Mouse (Mus musculus) stomach, postnatal 0 days (tissue): ENCODE data around the gene Patz1.

Experiments
- CTCF ChIP-seq: IDR thresholded peaks from 2 replicates; pipeline ENCODE4 v1.5.1; 2016; ENCODE audit warnings: antibody characterized with exemption, low read depth, mild to moderate bottlenecking, moderate library complexity
- EP300 ChIP-seq: optimal IDR thresholded peaks from 2 replicates; pipeline ENCODE3; 2016; ENCODE audit warnings: antibody characterized with exemption

GRCm38 (mm10) chr11:3307875-3308274, 19.2 kb downstream of the Patz1 start:
- TF ChIP-seq EP300 (no peak), CTCF (no peak)
